Mouse (Mus musculus): ENCODE measurements around the gene Icam4. TPM values are rescaled to one million over a fixed set of nuclear protein-coding genes. Genes with fewer than 3 reads are reported as not detected.

Gene Icam4
- polyA plus RNA-seq, 1 experiment from 2014 or later: 8.1 TPM

- no peak for ATAC-seq (ENCODE audit: insufficient number of reproducible peaks, low FRiP score)
- Histone ChIP-seq H3K27me3 (replicated peaks) (no peaks in the 10 kb centered on the region), H3K9ac (peak overlapping the region; percentile 94), H3K4me3 (peak overlapping the region; percentile 74), H3K4me1 (replicated peaks) (peaks cover 7% of the 10 kb centered on the region), H3K27ac (ENCODE audit: poor library complexity, severe bottlenecking) (0 out of 2 replicates have a peak overlapping the region, but pooled peaks have one; percentile 60), H3K4me2 (peak overlapping the region; percentile 68), H3K9me3 (replicated peaks) (no peaks in the 10 kb centered on the region), H3K36me3 (peaks cover 61% of the 10 kb centered on the region)
- 8% methylated on average over 4 of the region's 4 CpGs for WGBS
Observed at GRCm38 (mm10) chr9:21072641-21073040, 43.5 kb downstream of the Icam4 start.

- peaks cover 61% of the 10 kb centered on the region for H3K36me3 ChIP-seq
- H3K4me3 ChIP-seq: peak within 1 kb of the TSS; percentile 74
- no peaks in the 10 kb centered on the region for H3K27me3 ChIP-seq (replicated peaks)
- H3K9ac ChIP-seq: peak within 1 kb of the TSS; percentile 94
- H3K4me2 ChIP-seq: peak within 1 kb of the TSS; percentile 68
- H3K27ac ChIP-seq (ENCODE audit: poor library complexity, severe bottlenecking): peak within 1 kb of the TSS; percentile 65
- H3K4me1 ChIP-seq (replicated peaks): peaks cover 7% of the 10 kb centered on the region
- WGBS: 2% methylated on average over 58 of the region's 58 CpGs
- peak; percentile 91 for ATAC-seq (ENCODE audit: insufficient number of reproducible peaks, low FRiP score)
- no peaks in the 10 kb centered on the region for H3K9me3 ChIP-seq (replicated peaks)
Observed at GRCm38 (mm10) chr9:21073044-21073840, 44.1 kb downstream of the Icam4 start, which contains the start of the genes Gm49373 and Fdx1l. TSS of gene Gm49373 (minus strand) at chr9:21073096. TSS of gene Fdx1l (minus strand) at chr9:21073614.

- peaks cover 69% of the 10 kb centered on the region for H3K36me3 ChIP-seq
- no peaks in the 10 kb centered on the region for H3K9me3 ChIP-seq (replicated peaks)
- peaks cover 7% of the 10 kb centered on the region for H3K4me1 ChIP-seq (replicated peaks)
- no peak overlapping the region for H3K27ac ChIP-seq (ENCODE audit: poor library complexity, severe bottlenecking)
- no peak overlapping the region for H3K4me3 ChIP-seq
- 94% methylated on average over 1 of the region's 1 CpGs for WGBS
- no peaks in the 10 kb centered on the region for H3K27me3 ChIP-seq (replicated peaks)
- no peak for ATAC-seq (ENCODE audit: insufficient number of reproducible peaks, low FRiP score)
- no peak overlapping the region for H3K9ac ChIP-seq
- H3K4me2 ChIP-seq: no peak overlapping the region
Observed at GRCm38 (mm10) chr9:21074173-21074572, 45.0 kb downstream of the Icam4 start.

GRCm38 (mm10) chr9:21075625-21076024, 46.5 kb downstream of the Icam4 start:
- Histone ChIP-seq H3K9me3 (replicated peaks) (no peaks in the 10 kb centered on the region), H3K27ac (ENCODE audit: poor library complexity, severe bottlenecking) (no peak overlapping the region), H3K36me3 (peaks cover 78% of the 10 kb centered on the region), H3K27me3 (replicated peaks) (no peaks in the 10 kb centered on the region), H3K4me1 (replicated peaks) (peaks cover 7% of the 10 kb centered on the region), H3K4me3 (no peak overlapping the region), H3K9ac (no peak overlapping the region), H3K4me2 (no peak overlapping the region)
- WGBS: 83% methylated on average over 3 of the region's 3 CpGs
- no peak for ATAC-seq (ENCODE audit: insufficient number of reproducible peaks, low FRiP score)

MicroRNAs encoded within 50 kb of the gene (microRNA counts, 519-probe panel; counts per million panel counts)
- 4,750 counts per million, percentile 50 among the panel's probes with 10 or more counts for microRNA mmu-miR-1900

Small RNA genes lying within 50 kb of the gene (microRNA-seq; reads per million reads assigned to microRNA genes)
- gene Mir1900 (not detected), gene Mir7082 (not detected)

Other genes with a start within 250 kb of the Icam4 start
- 0.05 and 0.06 TPM in 2 replicates for gene Col5a3, start 214.3 kb upstream of the Icam4 start, polyA plus RNA-seq (2016; fragmentation: Nextera tagmentation; extraction: Ambion mirVana)
- gene Rdh8, start 210.9 kb upstream of the Icam4 start, polyA plus RNA-seq (2016; fragmentation: Nextera tagmentation; extraction: Ambion mirVana): not detected in 2 replicates
- gene A230050P20Rik, start 160.7 kb upstream of the Icam4 start, polyA plus RNA-seq (2016; fragmentation: Nextera tagmentation; extraction: Ambion mirVana): 6.5 and 7.1 TPM in 2 replicates
- gene Angptl6, start 149.6 kb upstream of the Icam4 start, polyA plus RNA-seq (2016; fragmentation: Nextera tagmentation; extraction: Ambion mirVana): 1.5 and 2.5 TPM in 2 replicates
- gene Ppan, start 141.2 kb upstream of the Icam4 start, polyA plus RNA-seq (2016; fragmentation: Nextera tagmentation; extraction: Ambion mirVana): 43.5 and 44.3 TPM in 2 replicates
- 215 and 236 TPM in 2 replicates for gene Eif3g, start 130.8 kb upstream of the Icam4 start, polyA plus RNA-seq (2016; fragmentation: Nextera tagmentation; extraction: Ambion mirVana)
- gene Dnmt1, start 69.5 kb upstream of the Icam4 start, polyA plus RNA-seq (2016; fragmentation: Nextera tagmentation; extraction: Ambion mirVana): 86.6 and 86.8 TPM in 2 replicates
- gene S1pr2, start 52.6 kb upstream of the Icam4 start, polyA plus RNA-seq (2016; fragmentation: Nextera tagmentation; extraction: Ambion mirVana): 22.5 and 25.9 TPM in 2 replicates
- 123 and 126 TPM in 2 replicates for gene Mrpl4, start 26.6 kb upstream of the Icam4 start, polyA plus RNA-seq (2016; fragmentation: Nextera tagmentation; extraction: Ambion mirVana)
- gene Icam1, start 13.4 kb upstream of the Icam4 start, polyA plus RNA-seq (2016; fragmentation: Nextera tagmentation; extraction: Ambion mirVana): 8.9 and 9.3 TPM in 2 replicates
- not detected in 2 replicates for gene Icam5, start 2.7 kb downstream of the Icam4 start, polyA plus RNA-seq (2016; fragmentation: Nextera tagmentation; extraction: Ambion mirVana)
- 1.0 and 1.1 TPM in 2 replicates for gene Zglp1, start 37.7 kb downstream of the Icam4 start, polyA plus RNA-seq (2016; fragmentation: Nextera tagmentation; extraction: Ambion mirVana)
- gene Gm49373, start 43.7 kb downstream of the Icam4 start, polyA plus RNA-seq (2016; fragmentation: Nextera tagmentation; extraction: Ambion mirVana): 0.63 and 0.69 TPM in 2 replicates
- gene Fdx1l, start 44.2 kb downstream of the Icam4 start, polyA plus RNA-seq (2016; fragmentation: Nextera tagmentation; extraction: Ambion mirVana): 44.2 and 47.7 TPM in 2 replicates
- gene Gm38431, start 62.6 kb downstream of the Icam4 start, polyA plus RNA-seq (2016; fragmentation: Nextera tagmentation; extraction: Ambion mirVana): 1.8 and 2.0 TPM in 2 replicates
- 62.9 and 67.7 TPM in 2 replicates for gene Raver1, start 62.6 kb downstream of the Icam4 start, polyA plus RNA-seq (2016; fragmentation: Nextera tagmentation; extraction: Ambion mirVana)
- gene Tyk2, start 101.9 kb downstream of the Icam4 start, polyA plus RNA-seq (2016; fragmentation: Nextera tagmentation; extraction: Ambion mirVana): 15.3 and 17.5 TPM in 2 replicates
- 232 and 241 TPM in 2 replicates for gene Cdc37, start 120.6 kb downstream of the Icam4 start, polyA plus RNA-seq (2016; fragmentation: Nextera tagmentation; extraction: Ambion mirVana)
- gene Pde4a, start 136.3 kb downstream of the Icam4 start, polyA plus RNA-seq (2016; fragmentation: Nextera tagmentation; extraction: Ambion mirVana): 10.1 and 10.2 TPM in 2 replicates
- 46.7 and 49.6 TPM in 2 replicates for gene Keap1, start 210.0 kb downstream of the Icam4 start, polyA plus RNA-seq (2016; fragmentation: Nextera tagmentation; extraction: Ambion mirVana)
- gene S1pr5, start 219.1 kb downstream of the Icam4 start, polyA plus RNA-seq (2016; fragmentation: Nextera tagmentation; extraction: Ambion mirVana): 0.10 and 0.19 TPM in 2 replicates
- 43.8 and 47.8 TPM in 2 replicates for gene Atg4d, start 235.9 kb downstream of the Icam4 start, polyA plus RNA-seq (2016; fragmentation: Nextera tagmentation; extraction: Ambion mirVana)